Mouse (Mus musculus): ENCODE data around the gene Spsb2. TPM values are rescaled to one million over a fixed set of nuclear protein-coding genes. Genes with fewer than 3 reads are reported as not detected.
A peak's percentile ranks its signal among the peaks of the same experiment; 100 is the strongest.
"Not testable (repeated sequence)": the region's sequence is repeated elsewhere in the genome, so short reads cannot be mapped to it uniquely, and the experiment has no call there.

The Spsb2 gene
- total RNA-seq, 2 experiments from 2014 or later = 3.3 to 5.0 TPM

DNA sequence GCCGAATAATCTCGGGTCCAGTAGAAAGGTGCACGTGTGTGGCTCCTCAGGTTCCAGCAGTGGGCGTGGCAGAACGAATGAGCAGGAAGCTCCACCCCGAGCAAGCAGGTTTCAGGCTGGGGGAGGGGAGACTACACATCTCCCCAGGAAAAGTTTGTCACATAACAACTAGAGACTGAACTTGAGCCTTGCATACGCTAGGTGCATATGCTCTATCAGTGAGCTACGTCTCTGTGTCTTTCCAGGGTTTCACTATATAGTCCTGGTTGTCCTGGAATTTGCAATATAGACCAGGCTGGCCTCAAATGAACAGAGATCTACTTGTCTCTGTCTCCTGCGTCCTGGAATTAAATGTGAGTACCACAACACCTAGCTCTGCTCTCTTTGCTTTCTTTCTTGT is 6.1 kb upstream of the Spsb2 start:
- not testable (repeated sequence) for DNase-seq (ENCODE audit: low spot score in 2 of 2)

DNA sequence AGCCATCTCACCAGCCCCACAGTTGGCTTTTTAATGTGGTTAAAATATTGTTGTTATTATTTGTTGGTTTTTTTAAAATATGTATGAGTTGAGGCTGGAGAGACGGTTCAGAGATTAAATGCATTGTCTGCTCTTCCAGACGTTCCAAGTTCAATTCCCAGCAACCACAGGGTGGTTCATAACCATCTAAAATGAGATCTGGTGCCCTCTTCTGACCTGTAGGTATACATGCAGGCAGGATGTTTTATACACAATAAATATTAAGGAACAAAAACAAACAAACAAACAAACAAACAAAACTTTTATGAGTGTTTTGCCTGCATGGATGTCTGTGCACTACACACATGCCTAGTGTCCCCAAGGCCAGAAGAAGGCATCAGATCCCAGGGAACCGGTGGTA is 5.4 kb upstream of the Spsb2 start:
- no peak for DNase-seq (ENCODE audit: low spot score in 2 of 2)

DNA sequence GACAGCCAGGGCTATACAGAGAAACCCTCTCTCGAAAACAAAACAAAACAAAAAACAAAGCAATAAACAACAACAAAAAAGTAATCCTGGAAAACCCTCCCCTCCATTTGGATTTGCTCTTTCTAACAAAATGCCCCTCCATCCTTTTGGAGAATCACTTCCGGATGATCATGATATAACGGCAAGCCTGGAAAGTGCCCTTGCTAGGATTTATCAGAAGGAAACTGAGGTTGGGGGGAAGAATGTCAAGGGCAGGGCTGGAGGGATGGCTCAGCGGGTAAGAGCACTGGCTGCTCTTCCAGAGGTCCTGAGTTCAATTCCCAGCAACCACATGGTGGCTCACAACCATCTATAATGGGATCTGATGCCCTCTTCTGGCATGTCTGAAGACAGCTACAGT is 4.8 kb upstream of the Spsb2 start:
- not testable (repeated sequence) for DNase-seq (ENCODE audit: low spot score in 2 of 2)

DNA sequence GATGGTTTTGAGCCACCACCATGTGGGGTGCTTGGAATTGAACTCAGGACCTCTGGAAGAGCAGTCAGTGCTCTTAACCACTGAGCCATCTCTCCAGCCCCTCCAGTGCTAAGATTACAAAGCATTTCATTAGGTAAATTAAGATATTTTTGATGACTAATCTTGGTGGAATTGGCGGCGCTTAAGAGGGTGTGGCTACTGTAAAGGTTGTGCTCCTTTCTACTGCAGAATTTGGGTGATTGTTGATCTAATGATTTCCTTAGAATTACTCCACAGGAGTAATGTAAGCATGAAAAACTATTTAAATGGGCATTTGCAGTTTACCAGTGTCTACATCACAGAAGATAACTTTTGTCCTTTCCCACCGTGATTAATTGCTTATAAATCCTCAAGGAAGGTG is 4.1 kb upstream of the Spsb2 start:
- no peak for DNase-seq (ENCODE audit: low spot score in 2 of 2)

DNA sequence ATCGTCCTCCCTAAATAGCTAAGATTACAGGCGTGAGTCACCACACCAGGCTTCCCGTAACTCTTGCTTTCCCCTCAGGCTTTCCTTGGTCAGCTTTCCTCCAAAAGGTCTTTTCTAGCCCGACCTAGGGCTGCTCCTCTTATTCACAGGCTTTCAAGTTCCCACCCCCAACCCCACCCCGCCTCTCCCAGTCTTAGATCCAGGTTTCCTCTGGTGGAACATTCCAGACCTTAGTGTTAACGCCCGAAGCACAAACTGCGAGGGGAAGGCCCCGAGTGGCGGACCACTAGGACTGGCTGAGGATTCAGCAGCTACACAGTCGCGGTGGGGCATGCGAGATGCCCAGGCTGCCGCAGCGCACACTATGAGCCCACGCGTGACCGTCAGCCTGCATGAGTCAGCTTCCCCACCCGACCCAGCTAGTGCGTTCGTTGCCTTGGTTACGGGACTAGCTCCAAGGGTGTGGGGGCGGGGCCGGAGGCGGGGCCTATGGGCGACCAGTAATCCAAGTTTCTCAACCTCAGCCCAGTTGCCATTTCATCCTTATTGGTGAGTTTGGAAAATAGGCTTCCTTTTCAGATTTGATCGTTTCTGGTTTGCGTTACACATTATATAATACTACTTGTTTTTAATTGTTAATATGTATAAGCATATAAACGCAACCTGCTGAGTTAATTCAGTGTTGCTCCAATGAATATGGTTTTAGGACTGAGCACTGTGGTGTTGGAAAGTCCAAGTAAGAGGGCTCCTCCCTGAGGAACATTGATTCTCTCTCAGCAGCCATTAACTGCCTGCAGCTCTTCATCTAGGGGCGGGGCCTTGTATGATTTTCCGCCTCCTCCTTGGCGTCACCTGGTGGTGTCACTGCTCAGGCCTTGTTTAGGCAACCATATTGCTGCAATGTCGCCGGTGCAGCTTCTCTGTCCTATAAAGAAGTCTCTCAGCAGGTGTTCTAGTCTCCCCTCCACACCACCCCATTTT is 2.8 kb upstream of the Spsb2 start:
- peak; percentile 94 to 97 for DNase-seq (ENCODE audit: low spot score in 2 of 2)

DNA sequence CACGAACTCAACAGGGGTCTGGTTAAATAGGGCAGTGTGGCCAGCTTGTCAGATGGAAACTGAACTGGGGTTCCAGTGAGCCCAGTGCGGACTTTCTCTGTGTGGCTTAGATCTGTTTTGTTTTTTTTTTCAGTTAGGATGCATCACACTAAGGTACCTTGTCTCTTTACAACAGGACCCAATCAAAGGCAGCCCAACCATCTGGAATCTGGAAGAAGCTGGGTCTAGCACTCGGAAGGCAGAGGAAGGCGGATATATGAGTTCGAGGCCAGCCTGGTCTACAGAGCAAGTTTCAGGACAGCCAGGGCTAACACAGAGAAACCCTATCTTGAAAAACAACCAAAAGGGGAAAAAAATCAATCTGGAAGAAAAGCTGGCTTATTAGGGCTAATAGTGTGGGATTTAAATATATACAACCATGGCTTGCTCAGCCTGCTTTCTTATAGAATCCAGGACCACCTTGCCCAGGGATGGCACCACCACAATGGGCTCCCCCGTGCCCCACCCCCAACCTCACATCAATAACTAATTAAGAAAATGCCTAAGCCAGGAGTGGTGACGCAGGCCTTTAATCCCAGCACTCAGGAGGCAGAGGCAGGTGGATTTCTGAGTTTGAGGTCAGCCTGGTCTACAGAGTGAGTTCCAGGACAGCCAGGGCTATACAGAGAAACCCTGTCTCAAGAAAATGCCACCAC is 1.9 kb upstream of the Spsb2 start:
- no peak for DNase-seq (ENCODE audit: low spot score in 2 of 2)

DNA sequence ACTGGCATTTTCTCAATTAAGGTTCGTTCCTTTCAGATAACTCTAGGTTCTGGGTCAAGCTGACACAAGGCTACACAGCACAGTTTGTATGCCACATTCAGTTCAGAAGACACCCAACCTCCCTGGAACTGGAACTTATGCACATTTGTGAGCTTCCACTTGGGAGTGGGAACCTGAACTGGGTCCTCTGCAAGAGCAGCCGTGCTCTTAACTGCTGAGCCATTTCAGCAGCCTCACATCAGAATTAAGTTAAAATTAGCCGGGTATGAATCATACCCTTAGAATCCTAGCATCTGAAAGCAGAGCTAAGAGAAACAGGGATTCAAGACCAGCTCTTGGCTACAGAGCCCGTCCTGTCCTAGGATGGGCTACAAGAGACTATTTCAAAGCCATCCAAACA is 1.1 kb upstream of the Spsb2 start:
- no peak for DNase-seq (ENCODE audit: low spot score in 2 of 2)

DNA sequence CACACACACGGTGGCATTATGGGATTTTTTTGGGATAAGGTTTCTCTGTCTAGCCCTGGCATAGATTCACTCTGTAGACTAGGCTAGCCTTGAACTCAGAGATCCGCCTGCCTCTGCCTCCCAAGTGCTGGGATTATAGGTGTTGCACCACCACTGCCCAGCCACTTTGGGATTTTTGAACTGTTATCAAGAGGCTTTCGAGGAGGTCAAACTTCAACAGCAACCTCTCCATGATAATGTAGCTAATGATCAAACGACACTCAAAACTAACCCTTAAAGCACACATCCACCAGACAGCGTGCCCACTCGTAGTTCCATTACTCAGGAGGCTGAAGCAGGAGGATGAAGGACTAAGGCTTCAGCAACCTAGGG is 489 bp upstream of the Spsb2 start:
- DNase-seq (ENCODE audit: low spot score in 2 of 2) = no peak

DNA sequence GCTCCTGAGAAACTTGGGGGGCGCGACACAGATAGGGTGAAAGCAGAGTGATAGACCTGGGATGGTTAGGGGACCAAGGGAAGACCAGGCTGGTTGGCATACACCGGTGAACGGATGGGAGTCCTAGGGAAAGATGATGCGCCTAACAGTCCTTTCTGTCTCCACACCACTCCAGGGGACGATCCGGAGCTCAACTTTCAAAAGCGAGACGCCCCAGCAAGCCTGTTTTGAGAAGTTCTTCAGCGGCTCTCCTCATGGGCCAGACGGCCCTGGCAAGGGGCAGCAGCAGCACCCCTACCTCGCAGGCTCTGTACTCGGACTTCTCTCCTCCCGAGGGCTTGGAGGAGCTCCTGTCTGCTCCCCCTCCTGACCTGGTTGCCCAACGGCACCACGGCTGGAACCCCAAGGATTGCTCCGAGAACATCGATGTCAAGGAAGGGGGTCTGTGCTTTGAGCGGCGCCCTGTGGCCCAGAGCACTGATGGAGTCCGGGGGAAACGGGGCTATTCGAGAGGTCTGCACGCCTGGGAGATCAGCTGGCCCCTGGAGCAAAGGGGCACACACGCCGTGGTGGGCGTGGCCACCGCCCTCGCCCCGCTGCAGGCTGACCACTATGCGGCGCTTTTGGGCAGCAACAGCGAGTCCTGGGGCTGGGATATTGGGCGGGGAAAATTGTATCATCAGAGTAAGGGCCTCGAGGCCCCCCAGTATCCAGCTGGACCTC is 752 bp downstream of the Spsb2 start:
- peak; percentile 81 to 84 for DNase-seq (ENCODE audit: low spot score in 2 of 2)

DNA sequence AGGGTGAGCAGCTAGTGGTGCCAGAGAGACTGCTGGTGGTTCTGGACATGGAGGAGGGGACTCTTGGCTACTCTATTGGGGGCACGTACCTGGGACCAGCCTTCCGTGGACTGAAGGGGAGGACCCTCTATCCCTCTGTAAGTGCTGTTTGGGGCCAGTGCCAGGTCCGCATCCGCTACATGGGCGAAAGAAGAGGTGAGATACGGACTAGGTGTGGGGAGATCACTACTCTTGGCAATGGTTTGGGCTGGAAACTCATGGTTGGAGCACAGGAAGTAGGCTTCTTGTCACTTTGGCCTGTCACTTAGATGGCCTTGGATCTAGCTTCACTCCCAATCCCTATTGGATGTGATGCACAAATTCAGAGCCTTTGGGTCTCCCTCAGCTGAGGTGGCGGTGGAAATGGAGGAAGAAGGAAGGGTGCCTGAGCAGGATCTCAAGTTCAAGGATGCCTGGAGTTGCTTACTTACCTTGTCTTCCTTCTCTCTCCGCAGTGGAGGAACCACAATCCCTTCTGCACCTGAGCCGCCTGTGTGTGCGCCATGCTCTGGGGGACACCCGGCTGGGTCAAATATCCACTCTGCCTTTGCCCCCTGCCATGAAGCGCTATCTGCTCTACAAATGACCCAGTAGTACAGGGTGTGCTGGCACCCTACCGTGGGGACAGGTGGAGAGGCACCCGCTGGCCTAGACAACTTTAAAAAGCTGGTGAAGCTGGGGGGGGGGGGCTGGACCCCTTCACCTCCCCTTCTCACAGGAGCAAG is 1.5 kb downstream of the Spsb2 start:
- DNase-seq (ENCODE audit: low spot score in 2 of 2) = no peak

DNA sequence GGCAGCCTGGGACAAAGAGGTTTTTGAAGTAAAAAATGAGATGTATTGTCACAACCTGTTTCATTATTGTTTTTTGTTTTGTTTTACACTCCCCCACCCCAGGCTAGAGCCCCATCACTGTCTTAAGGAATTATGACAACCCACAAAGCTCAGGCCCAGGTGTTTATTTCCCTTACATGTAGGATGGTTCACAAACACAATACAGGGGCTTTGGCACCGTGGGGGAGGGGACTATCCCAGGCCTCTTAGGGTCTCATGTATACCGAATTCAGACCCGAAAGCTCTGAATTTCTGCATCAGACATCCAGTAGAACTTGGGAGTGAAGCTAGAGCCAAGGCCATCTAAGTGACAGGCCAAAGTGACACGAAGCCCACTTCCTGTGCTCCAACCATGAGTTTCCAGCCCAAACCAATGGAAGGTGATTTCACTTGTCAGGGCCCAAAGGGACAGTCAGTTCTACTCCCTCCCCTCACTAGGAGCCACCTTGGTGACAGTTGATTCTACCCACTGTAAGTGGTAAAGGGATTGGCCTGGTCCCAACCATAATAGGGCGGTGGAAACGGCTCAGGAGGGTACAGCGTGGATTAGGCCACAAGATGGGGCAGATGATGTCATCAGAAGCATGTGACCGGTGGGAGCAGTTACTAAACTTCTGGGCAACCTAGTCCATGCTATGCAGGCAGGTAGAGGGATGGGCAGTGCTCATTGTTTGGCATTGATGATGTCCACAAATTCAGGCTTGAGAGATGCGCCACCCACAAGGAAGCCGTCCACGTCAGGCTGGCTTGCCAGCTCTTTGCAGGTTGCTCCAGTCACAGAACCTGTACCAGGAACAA is 2.3 kb downstream of the Spsb2 start:
- DNase-seq (ENCODE audit: low spot score in 2 of 2) = not testable (repeated sequence)

DNA sequence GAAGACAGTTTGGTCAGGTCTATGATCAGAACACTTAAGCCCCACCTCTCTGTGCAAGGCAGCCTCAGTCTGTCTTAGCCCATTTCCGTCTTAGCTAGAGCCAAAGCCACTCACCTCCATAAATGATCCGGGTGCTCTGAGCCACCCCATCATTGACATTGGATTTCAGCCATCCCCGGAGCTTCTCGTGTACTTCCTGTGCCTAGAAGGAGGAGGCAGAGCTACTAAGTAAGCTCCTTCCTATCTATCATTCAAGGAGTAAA is 2.9 kb downstream of the Spsb2 start:
- no peak for DNase-seq (ENCODE audit: low spot score in 2 of 2)

DNA sequence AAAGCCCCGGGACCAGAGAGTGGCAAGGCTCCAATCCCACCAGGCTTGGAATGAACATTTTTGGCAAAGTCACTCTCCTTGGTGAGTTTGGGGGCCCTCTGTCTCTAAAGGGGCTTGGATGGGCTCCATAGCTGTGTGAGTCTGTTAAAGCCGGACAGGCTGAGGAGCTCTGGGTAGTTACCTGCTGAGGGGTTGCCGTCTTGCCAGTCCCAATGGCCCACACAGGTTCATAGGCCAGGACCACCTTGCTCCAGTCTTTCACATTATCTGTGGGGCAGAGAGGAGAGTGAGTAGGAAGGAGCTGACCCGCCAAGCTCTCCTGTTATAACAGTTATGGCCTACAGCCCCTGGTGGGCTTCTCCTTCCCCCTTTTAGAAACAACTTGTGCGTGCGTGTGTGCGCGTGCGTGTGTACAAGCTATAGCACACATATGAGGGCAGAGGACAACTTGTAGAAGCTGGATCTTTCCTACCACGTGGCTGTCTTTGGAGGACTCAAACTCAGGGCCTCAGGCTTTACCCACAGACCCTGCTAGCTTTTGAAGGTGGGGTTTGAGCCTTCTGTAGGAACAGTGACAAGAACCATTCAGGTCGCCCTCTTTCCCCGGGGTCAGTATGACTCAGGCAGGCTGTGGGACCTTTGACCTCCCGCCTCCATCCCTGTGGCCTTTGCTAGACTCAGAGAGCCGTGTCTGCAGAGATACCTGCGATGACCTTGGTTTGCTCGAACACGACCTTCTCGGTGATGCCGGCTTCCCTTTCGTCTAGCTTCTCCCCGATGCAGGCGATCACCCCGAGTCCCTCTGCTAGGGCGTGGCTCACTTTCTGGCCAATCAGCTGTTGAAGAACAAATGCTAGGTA is 3.5 kb downstream of the Spsb2 start:
- DNase-seq (ENCODE audit: low spot score in 2 of 2) = no peak

DNA sequence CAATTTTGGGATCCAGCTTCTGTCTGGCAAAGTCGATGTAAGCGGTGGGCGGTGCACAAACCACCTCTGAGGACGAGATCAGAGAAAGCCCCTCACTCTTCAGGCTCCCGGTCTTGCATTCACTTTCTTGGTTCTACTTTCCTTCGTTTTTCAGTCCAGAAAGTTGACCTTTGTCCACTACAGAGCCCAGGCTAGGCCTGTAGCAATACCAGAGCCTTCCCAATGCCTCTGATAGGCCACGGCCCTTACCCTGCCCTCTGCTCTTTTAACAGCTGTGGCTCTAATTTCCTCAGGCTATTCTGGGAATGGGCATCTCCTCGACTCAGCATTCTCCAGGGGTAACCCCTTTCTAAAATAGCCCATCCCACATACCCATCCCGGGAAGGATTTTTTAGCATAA is 4.4 kb downstream of the Spsb2 start:
- DNase-seq (ENCODE audit: low spot score in 2 of 2) = no peak

DNA sequence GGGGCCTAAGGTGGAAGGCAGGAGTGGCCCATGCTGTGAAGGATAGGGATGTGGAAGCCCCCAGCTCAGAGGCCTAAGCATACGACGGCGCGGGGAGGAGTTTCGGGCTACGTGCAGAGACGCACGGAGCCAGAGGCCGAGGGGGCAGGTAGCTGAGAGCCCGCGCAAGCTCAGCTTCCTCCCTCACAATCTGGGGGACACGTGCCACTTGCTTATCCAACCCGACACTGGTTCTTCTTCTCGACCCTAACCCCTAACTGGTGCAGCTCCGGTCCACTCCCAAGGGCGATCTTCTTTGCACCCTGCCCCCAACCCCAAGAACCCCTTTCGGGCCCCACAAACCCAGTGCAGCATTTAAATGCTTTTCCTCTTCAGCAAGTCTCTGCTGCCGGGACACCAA is 5.0 kb downstream of the Spsb2 start:
- peak; percentile 68 to 73 for DNase-seq (ENCODE audit: low spot score in 2 of 2)

DNA sequence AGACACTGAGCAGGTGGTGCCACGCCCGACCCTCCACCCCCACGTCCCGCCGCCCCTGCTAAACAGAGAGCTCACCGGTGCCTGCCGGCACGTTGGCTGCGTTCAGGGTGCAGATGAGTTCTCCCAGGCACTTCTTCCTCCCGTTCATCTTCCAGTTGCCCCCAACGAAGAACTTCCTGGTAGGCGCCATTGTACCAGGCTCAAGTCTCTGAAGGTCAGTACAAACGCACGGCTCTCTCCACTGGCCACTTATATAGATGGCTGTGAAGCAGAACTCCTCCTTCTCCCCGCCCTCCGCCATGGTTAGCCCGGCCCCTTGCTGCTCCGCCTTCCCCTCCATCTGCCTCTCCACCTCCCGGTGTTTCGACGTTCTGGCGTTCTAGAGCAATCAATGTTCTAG is 5.5 kb downstream of the Spsb2 start, which contains the start of gene Tpi1:
Gene Tpi1 (minus strand): TSS at position 364 of the 400 bp plus-strand sequence.
- DNase-seq (ENCODE audit: low spot score in 2 of 2) = peak; percentile 87 to 90

DNA sequence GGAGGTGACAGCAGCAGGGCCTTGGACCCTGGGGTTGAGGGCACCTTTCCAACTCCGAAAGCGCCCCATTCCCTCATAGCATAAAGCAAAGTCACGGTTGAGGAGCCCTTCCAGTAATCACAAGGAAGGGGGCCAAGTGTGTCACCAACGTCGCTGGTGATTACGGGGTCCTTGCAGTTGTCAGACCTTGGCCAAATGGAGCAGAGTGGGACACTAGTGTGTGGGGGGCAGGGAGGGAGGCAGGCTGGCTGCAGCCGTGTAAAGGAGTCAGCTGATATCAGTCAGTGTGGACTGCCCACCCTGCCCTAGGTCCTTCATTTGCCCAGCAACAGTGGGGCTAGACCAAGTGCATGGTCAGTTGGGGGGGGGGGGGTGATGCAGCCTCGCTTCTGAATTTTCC is 6.0 kb downstream of the Spsb2 start:
- no peak for DNase-seq (ENCODE audit: low spot score in 2 of 2)

DNA sequence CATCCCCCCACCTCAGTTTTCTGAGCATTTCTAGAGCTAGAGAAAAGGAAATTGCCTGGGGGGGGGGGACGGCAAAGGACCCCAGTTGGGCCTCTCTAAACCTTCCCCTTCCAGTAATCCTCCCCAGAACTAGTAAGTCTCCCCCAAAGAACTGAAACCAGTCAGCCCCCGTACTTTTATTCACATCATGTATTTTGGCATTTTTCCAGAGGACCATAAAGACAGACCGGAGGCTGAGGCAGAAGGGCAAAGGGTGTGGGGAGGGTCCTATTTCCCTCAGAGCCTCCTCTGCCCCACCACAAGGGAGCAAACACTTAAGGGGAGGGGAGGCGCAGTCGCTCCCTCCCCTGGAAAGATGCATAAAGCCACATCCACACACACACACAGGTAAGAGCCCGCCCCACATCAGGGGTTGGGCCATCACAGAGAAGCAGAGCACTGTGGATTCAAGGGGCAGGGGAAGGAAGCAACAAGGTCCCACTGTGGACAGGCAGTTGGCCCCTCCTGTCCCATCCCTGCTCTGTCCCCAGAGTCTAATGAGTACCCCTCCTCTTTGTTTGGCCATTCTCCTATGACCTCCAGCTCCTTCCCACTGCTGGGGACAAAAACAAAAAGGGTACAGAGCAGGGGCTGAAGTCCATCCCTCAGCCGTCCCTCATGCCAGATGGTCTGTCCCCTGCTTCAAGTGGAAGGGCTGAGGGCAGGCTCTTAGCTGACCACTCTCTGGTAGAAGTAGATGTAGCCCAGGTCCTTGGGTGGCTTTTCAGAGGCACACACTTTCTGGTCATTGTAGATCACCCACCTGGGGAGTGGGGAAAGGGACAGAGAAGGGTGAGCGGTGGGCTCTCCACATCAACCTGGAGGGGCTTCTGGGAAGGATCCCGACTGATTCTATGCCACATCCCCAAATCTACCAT is 6.7 kb downstream of the Spsb2 start:
- no peak for DNase-seq (ENCODE audit: low spot score in 2 of 2)

Measured in layer of hippocampus, postnatal 10 days (tissue).